Mouse (Mus musculus): ENCODE measurements around the gene Brms1.
A peak's percentile ranks its signal among the peaks of the same experiment; 100 is the strongest.
"Not testable (repeated sequence)": the region's sequence is repeated elsewhere in the genome, so short reads cannot be mapped to it uniquely, and the experiment has no call there.

Gene Brms1

DNA sequence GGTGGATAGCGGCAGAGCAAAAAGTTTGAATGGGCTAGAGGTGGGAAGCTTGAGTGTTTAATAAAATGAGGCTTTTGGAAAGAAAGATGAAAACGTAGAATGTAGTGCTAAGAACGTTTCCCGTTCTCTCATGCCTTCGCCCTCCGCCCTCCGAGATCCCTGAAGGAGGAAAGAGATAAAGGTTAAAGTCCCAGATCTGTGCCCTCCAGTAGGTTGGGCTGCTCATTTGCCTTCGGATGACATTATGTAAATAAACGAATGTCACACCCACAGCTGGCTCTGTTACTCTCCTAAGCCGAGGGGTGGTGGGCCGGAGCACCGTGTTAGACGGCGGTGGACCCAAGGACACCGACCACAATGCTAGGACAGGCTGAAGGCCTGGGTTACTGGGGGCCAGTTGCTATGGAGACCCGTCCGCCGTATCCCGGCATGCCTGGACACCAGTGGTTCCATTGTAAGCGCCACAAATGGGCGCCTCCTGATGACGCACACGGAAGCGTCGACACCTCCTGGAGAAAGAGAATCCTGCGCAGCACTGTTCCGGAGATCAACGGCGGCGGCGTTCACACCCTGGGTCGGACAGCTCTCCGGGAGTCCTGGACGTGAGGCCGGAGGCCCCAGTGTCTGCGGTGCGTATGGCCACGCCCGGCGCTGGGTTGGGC, at the start of gene Brms1:
Gene Brms1 (plus strand): TSS at position 493 of the 662 bp plus-strand sequence.
- peak; percentile 89 for DNase-seq (ENCODE audit: extremely low read depth, low read depth)

DNA sequence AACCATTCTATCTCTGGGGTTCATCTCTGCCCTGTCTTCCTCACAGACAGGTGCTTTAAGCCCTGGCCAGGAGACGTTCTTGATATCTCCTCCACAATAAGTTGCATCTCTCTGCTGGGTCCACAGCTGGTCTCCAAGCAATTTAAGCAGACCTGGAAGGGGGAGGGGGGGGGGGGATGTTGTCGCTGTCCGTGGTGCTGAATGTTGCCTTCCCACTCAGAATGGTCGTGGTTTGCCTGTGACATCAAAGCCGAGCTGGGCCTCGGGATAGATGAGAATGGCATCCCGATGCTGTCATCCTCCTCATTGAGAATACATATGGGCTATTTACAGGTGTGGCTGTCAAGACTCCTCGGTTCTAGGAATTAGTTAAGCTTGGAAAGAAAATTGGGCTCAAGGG, 48.8 kb upstream of the Brms1 start:
- DNase-seq (ENCODE audit: extremely low read depth, low read depth): no peak

GRCm38 (mm10) chr19:4992904-4993303, 48.2 kb upstream of the Brms1 start:
- no peak for DNase-seq (ENCODE audit: extremely low read depth, low read depth)

GRCm38 (mm10) chr19:4994043-4994442, 47.1 kb upstream of the Brms1 start:
- DNase-seq (ENCODE audit: extremely low read depth, low read depth): no peak

DNA sequence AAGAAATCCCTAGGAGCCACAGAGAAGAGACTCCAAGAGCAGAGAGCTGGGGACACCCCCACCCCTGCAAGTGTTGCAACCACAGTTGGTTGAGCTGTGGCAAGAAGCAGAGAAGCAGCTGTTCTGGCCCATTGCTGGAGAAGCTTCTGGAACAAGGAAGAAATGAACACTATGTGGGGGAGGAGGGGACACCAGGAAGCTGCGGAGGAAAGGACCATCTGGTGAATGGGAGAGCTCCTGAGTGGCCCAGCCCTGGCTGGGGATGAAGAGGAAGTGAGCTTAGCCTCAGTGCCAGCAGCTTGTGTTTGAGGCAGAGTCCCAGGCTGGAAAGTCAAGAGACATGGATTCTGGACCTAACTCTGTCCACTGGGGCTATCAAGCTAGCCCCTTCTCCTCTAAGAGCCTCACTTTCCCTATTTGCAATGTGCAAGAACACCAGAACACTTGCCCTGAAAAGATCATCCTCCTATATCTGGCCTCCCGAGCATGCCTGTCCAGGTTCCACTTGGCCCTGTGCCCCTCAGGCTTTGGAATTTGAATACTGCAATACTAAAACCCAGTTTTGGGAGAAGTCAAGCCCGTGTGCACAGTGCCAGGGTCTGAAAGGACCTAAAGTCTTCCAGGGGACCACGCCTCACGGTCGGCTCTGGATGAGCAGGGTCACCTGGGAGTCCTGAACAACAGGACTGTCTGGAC, 41.6 kb upstream of the Brms1 start:
- no peak for DNase-seq (ENCODE audit: extremely low read depth, low read depth)

DNA sequence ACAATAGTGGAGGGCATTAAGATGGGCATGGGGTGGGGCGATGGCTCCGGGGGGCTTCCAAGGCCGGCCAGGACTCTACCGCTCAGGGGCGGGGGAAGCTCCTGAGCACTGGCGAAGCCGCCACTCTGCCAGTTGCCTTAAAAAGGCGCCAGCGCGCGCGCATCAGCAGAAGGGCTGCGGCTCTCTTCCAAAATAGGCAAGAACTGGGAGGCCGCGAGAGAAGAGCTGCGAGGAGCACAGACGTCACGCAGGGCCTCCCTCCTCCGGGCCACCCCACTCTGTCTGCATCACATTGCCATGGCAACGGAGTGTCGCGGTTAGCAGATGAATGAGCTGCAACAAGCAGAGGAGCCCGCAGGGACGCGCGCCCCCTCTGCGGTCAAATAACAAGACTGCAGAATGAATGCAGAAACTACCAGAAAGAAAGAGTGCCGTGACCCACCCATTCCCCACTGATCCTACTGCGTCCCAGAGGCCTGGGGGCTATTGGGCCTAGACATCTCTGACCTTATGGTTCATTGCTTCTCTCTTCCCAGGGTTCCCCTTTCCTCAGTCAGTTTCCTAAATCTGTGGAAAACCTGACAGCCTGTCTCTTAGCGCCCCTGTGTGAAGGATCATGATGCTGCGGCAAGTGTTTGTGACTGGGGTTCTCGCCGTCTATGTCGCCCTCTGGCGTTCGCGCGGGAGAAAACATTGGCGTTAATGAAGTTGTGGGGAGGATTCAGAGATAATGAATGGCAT, 39.3 kb upstream of the Brms1 start:
- DNase-seq (ENCODE audit: extremely low read depth, low read depth): peak; percentile 22

GRCm38 (mm10) chr19:5003644-5004043, 37.5 kb upstream of the Brms1 start:
- DNase-seq (ENCODE audit: extremely low read depth, low read depth): not testable (repeated sequence)

- DNase-seq (ENCODE audit: extremely low read depth, low read depth): no peak
These were observed 36.2 kb upstream of the Brms1 start for GRCm38 (mm10) chr19:5004925-5005324.

- no peak for DNase-seq (ENCODE audit: extremely low read depth, low read depth)
These were observed 28.0 kb upstream of the Brms1 start for GRCm38 (mm10) chr19:5013138-5013537.

GRCm38 (mm10) chr19:5014961-5015398, 26.2 kb upstream of the Brms1 start:
- peak; percentile 35 for DNase-seq (ENCODE audit: extremely low read depth, low read depth)

GRCm38 (mm10) chr19:5016221-5016742, 24.9 kb upstream of the Brms1 start:
- no peak for DNase-seq (ENCODE audit: extremely low read depth, low read depth)

DNA sequence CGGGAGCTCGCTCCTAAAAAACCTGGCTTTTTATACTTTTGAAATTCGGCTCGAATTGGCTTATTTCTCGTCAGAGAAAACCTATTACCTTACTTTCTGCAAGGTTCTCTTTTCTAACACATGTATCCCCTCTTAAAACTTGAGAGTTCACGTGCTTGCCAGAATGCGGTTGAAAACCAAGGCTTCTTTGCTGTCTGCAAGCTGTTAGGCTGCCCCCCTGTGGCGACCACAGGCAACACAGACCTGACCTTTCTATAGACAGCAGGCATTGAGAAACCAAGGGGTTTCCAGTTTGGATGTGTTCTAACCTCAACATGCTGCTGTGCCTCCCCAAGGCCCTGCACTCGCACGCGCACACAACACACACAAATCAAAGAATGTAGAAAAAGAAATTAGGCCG, 24.4 kb upstream of the Brms1 start:
- DNase-seq (ENCODE audit: extremely low read depth, low read depth): peak; percentile 56

- no peak for DNase-seq (ENCODE audit: extremely low read depth, low read depth)
These were observed 23.5 kb upstream of the Brms1 start for GRCm38 (mm10) chr19:5017611-5018010.

DNA sequence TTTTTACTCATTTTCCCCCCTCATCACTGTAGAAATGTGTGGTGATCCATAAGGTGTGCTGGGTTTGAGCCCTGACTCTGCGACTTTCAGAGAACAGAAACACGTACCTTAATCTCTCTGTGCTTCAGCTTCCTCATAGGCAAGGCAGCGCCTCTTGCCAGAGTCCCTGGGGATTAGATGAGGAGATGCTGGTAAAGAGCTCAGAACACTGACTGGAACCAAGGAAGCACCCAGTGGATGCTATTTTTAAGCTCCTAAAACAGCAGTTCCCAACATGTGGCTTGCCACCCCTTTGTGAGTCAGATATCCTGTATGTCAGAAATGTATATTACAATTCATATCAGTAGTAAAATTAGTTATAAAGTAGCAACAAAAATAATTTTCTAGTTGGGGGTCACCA, 23.0 kb upstream of the Brms1 start:
- no peak for DNase-seq (ENCODE audit: extremely low read depth, low read depth)

- no peak for DNase-seq (ENCODE audit: extremely low read depth, low read depth)
These were observed 19.7 kb upstream of the Brms1 start for GRCm38 (mm10) chr19:5021416-5021815.

- DNase-seq (ENCODE audit: extremely low read depth, low read depth): peak; percentile 76
These were observed 17.3 kb upstream of the Brms1 start, which contains the start of gene Slc29a2 for GRCm38 (mm10) chr19:5023621-5024479. Slc29a2 (plus strand) TSS chr19:5023860.

- no peak for DNase-seq (ENCODE audit: extremely low read depth, low read depth)
These were observed 15.0 kb upstream of the Brms1 start for GRCm38 (mm10) chr19:5026111-5026510.

- no peak for DNase-seq (ENCODE audit: extremely low read depth, low read depth)
These were observed 8.5 kb upstream of the Brms1 start for GRCm38 (mm10) chr19:5032686-5033085.

DNA sequence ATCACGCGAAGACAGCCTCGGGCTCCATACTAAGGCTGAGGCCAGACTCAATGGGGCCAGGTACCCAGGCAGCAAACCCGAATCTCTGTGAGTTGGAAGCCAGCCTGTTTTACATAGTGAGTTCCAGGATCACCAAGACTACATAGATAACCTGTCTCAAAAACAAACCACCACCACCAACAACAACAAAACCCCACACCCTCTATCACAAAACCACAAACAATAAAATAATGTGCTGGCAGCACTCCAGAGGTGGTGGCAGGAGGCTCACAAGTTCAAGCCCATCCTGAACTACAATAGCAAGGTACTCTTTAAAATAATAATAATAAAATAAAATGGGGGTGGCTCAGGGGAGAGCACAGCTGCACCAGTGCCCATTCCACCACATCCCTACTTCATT, 4.6 kb upstream of the Brms1 start:
- DNase-seq (ENCODE audit: extremely low read depth, low read depth): no peak

GRCm38 (mm10) chr19:5037678-5038571, 3.2 kb upstream of the Brms1 start:
- peak; percentile 71 for DNase-seq (ENCODE audit: extremely low read depth, low read depth)

Measured in MEL-GATA-1-ER (cell line).